In the genomic region with DNA sequence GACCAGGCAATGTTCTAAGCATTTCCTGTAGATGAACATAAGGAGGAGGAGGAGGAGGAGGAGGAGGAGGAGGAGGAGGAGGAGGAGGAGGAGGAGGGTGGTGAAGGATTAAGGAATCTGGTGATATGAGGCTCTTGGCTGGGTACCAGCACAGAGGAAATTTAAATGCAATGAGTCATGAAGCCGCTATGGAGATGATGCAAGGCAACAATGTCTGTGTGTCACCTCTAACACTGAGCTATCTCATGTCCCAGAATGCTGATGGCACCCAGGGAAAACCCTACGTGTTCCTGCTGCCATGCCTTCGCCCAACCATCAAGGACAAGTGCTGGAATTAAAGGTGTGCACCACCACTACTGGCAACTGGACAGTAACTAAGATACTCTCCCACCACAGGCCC, we compare ENCODE assay signal across 15 mouse cellular contexts. TPM values are rescaled to one million over a fixed set of nuclear protein-coding genes. Genes with fewer than 3 reads are reported as not detected.
DNase-seq lines count a peak whose midpoint lies in the region; TF ChIP-seq lines count a peak whose summit lies in the region.
"Had no signal": no experiment of that assay in that cellular context is flagged by ENCODE, and none has a peak within 500 bp of the region (broad histone marks: within the 10 kb centered on the region; RNA-seq: fewer than 3 reads in every experiment).

No protein-coding gene starts in this region.

- peak overlapping the region; percentile 80 for H3K27ac ChIP-seq in heart, embryonic 10.5 days
- peak overlapping the region; percentile 50 for H3K27ac ChIP-seq in embryonic fibroblast, embryonic 13.5 days (ENCODE audit: insufficient read depth, low read length)
- H3K27ac ChIP-seq: neural tube, embryonic 15.5 days had no signal

- H3K36me3 ChIP-seq in heart, embryonic 10.5 days = no peaks in the 10 kb centered on the region
- H3K36me3 ChIP-seq: neural tube, embryonic 15.5 days had no signal

- TF ChIP-seq CTCF in embryonic fibroblast, embryonic 13.5 days (IDR thresholded peaks at IDR 0.05; ENCODE audit: borderline replicate concordance, insufficient read depth, low read length) = no peak

- TF ChIP-seq POLR2A in embryonic fibroblast, embryonic 13.5 days (IDR thresholded peaks at IDR 0.05; ENCODE audit: low read depth, low read length) = no peak

- 67% methylated on average over 3 of the region's 3 CpGs for WGBS in heart, embryonic 10.5 days

- no peaks in the 10 kb centered on the region for H3K27me3 ChIP-seq in heart, embryonic 10.5 days (ENCODE audit: insufficient read depth, poor library complexity, severe bottlenecking)
- H3K27me3 ChIP-seq: neural tube, embryonic 15.5 days; Patski had no signal

- no peaks in the 10 kb centered on the region for H3K9me3 ChIP-seq in heart, embryonic 10.5 days
- H3K9me3 ChIP-seq: neural tube, embryonic 15.5 days had no signal

- no peak for DNase-seq in heart, embryonic 10.5 days (ENCODE audit: low spot score)
- no peak for DNase-seq in heart, adult 8-10 months (ENCODE audit: low spot score)
- DNase-seq in left cerebral cortex, postnatal 14 days (ENCODE audit: low spot score in 2 of 2) = peak; percentile 63 to 69
- no peak for DNase-seq in left cerebral cortex, postnatal 36 days (ENCODE audit: low spot score in 2 of 2)
- peak; percentile 31 for DNase-seq in 416B (ENCODE audit: low read depth)
- no peak for DNase-seq in ovary, postnatal 14 days (ENCODE audit: low spot score)
- DNase-seq in spleen, postnatal 36 days (ENCODE audit: low spot score in 2 of 2) = no peak
- DNase-seq: adrenal gland, adult 8-10 months; liver; thymus, postnatal 4 days had no signal

- intact Hi-C loops in left cerebral cortex, postnatal 14 days (cut with DNase I) = no loop called here
- intact Hi-C loops in left cerebral cortex, postnatal 36 days (cut with DNase I) = loop anchor here (5.0 kb wide), 1 partner anchor 42 kb away; no protein-coding TSS in a partner anchor

- H3K4me3 ChIP-seq in heart, embryonic 10.5 days = no peak overlapping the region
- no peak overlapping the region for H3K4me3 ChIP-seq in embryonic fibroblast, embryonic 13.5 days (ENCODE audit: insufficient read depth, low read length)
- H3K4me3 ChIP-seq: neural tube, embryonic 15.5 days had no signal

- peaks cover 42% of the 10 kb centered on the region for H3K4me1 ChIP-seq in heart, embryonic 10.5 days
- peaks cover 8% of the 10 kb centered on the region; the same call in 1 of the 2 replicates for H3K4me1 ChIP-seq in embryonic fibroblast, embryonic 13.5 days (ENCODE audit: control insufficient read depth, insufficient read depth, low read length)

RNA-seq across cellular contexts. Expression of gene Mb, which starts 18.5 kb away (rescaled TPM):
- polyA plus RNA-seq in heart, embryonic 10.5 days (2016; fragmentation: Nextera tagmentation; extraction: Ambion mirVana) = 29.5 and 90.1 TPM in 2 replicates
- over 10,000 TPM; 20,391 to 21,800 (median 21,272) TPM for total RNA-seq in heart, adult 8-10 months (2022)
- not detected for total RNA-seq in left cerebral cortex, postnatal 14 days (2021)
- total RNA-seq in left cerebral cortex, postnatal 36 days (2021) = not detected
- not detected in 2 replicates for polyA plus RNA-seq in embryonic fibroblast, embryonic 13.5 days (2011; ENCODE audit: insufficient read length, low read depth, missing spikeins)
- total RNA-seq: common myeloid progenitor, adult 5-6 weeks had no signal
- polyA plus RNA-seq: Patski had no signal

RNA-seq across cellular contexts. Expression of gene Apol6, which starts 24.5 kb away (rescaled TPM):
- 0.27 and 0.77 TPM in 2 replicates for polyA plus RNA-seq in heart, embryonic 10.5 days (2016; fragmentation: Nextera tagmentation; extraction: Ambion mirVana)
- total RNA-seq in heart, adult 8-10 months (2022) = 1 to 10 TPM in 2 of 4 experiments, under 1 TPM in 2; 0.49 to 1.5 (median 1.0) TPM
- total RNA-seq in left cerebral cortex, postnatal 14 days (2021) = under 1 TPM; 0.20 to 0.40 TPM
- total RNA-seq in left cerebral cortex, postnatal 36 days (2021) = under 1 TPM; 0.27 to 0.49 TPM
- 6.3 and 8.9 TPM in 2 replicates for polyA plus RNA-seq in embryonic fibroblast, embryonic 13.5 days (2011; ENCODE audit: insufficient read length, low read depth, missing spikeins)
- total RNA-seq: common myeloid progenitor, adult 5-6 weeks had no signal
- polyA plus RNA-seq: kidney, embryonic 14.5 days; neural tube, embryonic 15.5 days had no signal

Comparison
In these comparisons a context has a peak if more than half of its experiments do, and no peak if none do; other contexts are left out.
1. DNase-seq: peak in left cerebral cortex, postnatal 14 days (2 of 2) and 416B (single experiment); none in heart, embryonic 10.5 days (single experiment), heart, adult 8-10 months (single experiment), left cerebral cortex, postnatal 36 days (0 of 2), ovary, postnatal 14 days (single experiment) and spleen, postnatal 36 days (0 of 2).
2. RNA of gene Mb, which starts 18.5 kb away (total RNA-seq): 20,391 to 21,800 TPM in heart, adult 8-10 months; not detected in left cerebral cortex, postnatal 14 days and not detected in left cerebral cortex, postnatal 36 days; every median in the first group is over 1,000 times any median in the second.